Mouse (Mus musculus): Measurements from ENCODE around the gene Psmc3ip.
"Not testable (repeated sequence)": the region's sequence is repeated elsewhere in the genome, so short reads cannot be mapped to it uniquely, and the experiment has no call there.

The Psmc3ip gene

GRCm38 (mm10) chr11:101095314-101096024, at the start of gene Psmc3ip:
Gene Psmc3ip, minus strand, starts transcription at chr11:101095436.
- peak; percentile 97 for ATAC-seq (ENCODE audit: insufficient number of reproducible peaks, low FRiP score, low TSS enrichment)

GRCm38 (mm10) chr11:101143338-101144225, 48.3 kb upstream of the Psmc3ip start:
- ATAC-seq (ENCODE audit: insufficient number of reproducible peaks, low FRiP score, low TSS enrichment): no peak

- ATAC-seq (ENCODE audit: insufficient number of reproducible peaks, low FRiP score, low TSS enrichment): no peak
Measured at GRCm38 (mm10) chr11:101142215-101142967, 47.2 kb upstream of the Psmc3ip start.

GRCm38 (mm10) chr11:101141088-101141487, 45.9 kb upstream of the Psmc3ip start:
- no peak for ATAC-seq (ENCODE audit: insufficient number of reproducible peaks, low FRiP score, low TSS enrichment)

GRCm38 (mm10) chr11:101140164-101140819, 45.1 kb upstream of the Psmc3ip start:
- ATAC-seq (ENCODE audit: insufficient number of reproducible peaks, low FRiP score, low TSS enrichment): no peak

GRCm38 (mm10) chr11:101138536-101139181, 43.4 kb upstream of the Psmc3ip start:
- ATAC-seq (ENCODE audit: insufficient number of reproducible peaks, low FRiP score, low TSS enrichment): no peak

- no peak for ATAC-seq (ENCODE audit: insufficient number of reproducible peaks, low FRiP score, low TSS enrichment)
Measured at GRCm38 (mm10) chr11:101137000-101137399, 41.8 kb upstream of the Psmc3ip start.

- ATAC-seq (ENCODE audit: insufficient number of reproducible peaks, low FRiP score, low TSS enrichment): no peak
Measured at GRCm38 (mm10) chr11:101134217-101134865, 39.1 kb upstream of the Psmc3ip start.

GRCm38 (mm10) chr11:101133037-101133436, 37.8 kb upstream of the Psmc3ip start:
- ATAC-seq (ENCODE audit: insufficient number of reproducible peaks, low FRiP score, low TSS enrichment): no peak

- ATAC-seq (ENCODE audit: insufficient number of reproducible peaks, low FRiP score, low TSS enrichment): no peak
Measured at GRCm38 (mm10) chr11:101131701-101132100, 36.5 kb upstream of the Psmc3ip start.

- no peak for ATAC-seq (ENCODE audit: insufficient number of reproducible peaks, low FRiP score, low TSS enrichment)
Measured at GRCm38 (mm10) chr11:101131187-101131586, 36.0 kb upstream of the Psmc3ip start.

- ATAC-seq (ENCODE audit: insufficient number of reproducible peaks, low FRiP score, low TSS enrichment): no peak
Measured at GRCm38 (mm10) chr11:101130056-101130756, 35.0 kb upstream of the Psmc3ip start.

GRCm38 (mm10) chr11:101128996-101129577, 33.9 kb upstream of the Psmc3ip start:
- peak; percentile 85; the same call in 1 of the 2 replicates for ATAC-seq (ENCODE audit: insufficient number of reproducible peaks, low FRiP score, low TSS enrichment)

- ATAC-seq (ENCODE audit: insufficient number of reproducible peaks, low FRiP score, low TSS enrichment): no peak
Measured at GRCm38 (mm10) chr11:101127075-101127474, 31.8 kb upstream of the Psmc3ip start.

GRCm38 (mm10) chr11:101125008-101125407, 29.8 kb upstream of the Psmc3ip start:
- not testable (repeated sequence) for ATAC-seq (ENCODE audit: insufficient number of reproducible peaks, low FRiP score, low TSS enrichment)

- not testable (repeated sequence) for ATAC-seq (ENCODE audit: insufficient number of reproducible peaks, low FRiP score, low TSS enrichment)
Measured at GRCm38 (mm10) chr11:101124494-101124893, 29.3 kb upstream of the Psmc3ip start.

GRCm38 (mm10) chr11:101120545-101121188, 25.4 kb upstream of the Psmc3ip start:
- ATAC-seq (ENCODE audit: insufficient number of reproducible peaks, low FRiP score, low TSS enrichment): no peak

Data from cerebellum, adult (tissue).